Mouse (Mus musculus): ENCODE results near the gene Specc1. TPM values are rescaled to one million over a fixed set of nuclear protein-coding genes. Genes with fewer than 3 reads are reported as not detected.

Specc1 gene
- polyA plus RNA-seq, 1 experiment from 2014 or later: 13.4 TPM

GRCm38 (mm10) chr11:61982828-61983227 is 26.3 kb downstream of the Specc1 start:
- no peak overlapping the region for H3K27ac ChIP-seq (ENCODE audit: low read depth)
- H3K4me3 ChIP-seq (ENCODE audit: low read depth, low read length): no peak overlapping the region
- no peaks in the 10 kb centered on the region for H3K4me1 ChIP-seq (ENCODE audit: insufficient read depth)
- no peak overlapping the region for H3K9ac ChIP-seq
- no peak overlapping the region for H3K4me2 ChIP-seq
- H3K27me3 ChIP-seq (ENCODE audit: insufficient read depth, low read length): no peaks in the 10 kb centered on the region
- H3K36me3 ChIP-seq (ENCODE audit: insufficient read depth): no peaks in the 10 kb centered on the region
- DNase-seq: no peak
- no peak for TF ChIP-seq CTCF (IDR thresholded peaks at IDR 0.05; ENCODE audit: low read depth)
- 70% methylated on average over 9 of the region's 9 CpGs for WGBS
- no peaks in the 10 kb centered on the region for H3K9me3 ChIP-seq (ENCODE audit: low read depth, low read length)
- ATAC-seq (ENCODE audit: insufficient read depth): no peak

- DNase-seq: no peak
- no peaks in the 10 kb centered on the region for H3K9me3 ChIP-seq (ENCODE audit: low read depth, low read length)
- 77% methylated on average over 4 of the region's 4 CpGs for WGBS
These were observed 30.4 kb downstream of the Specc1 start for GRCm38 (mm10) chr11:61986939-61987338.

GRCm38 (mm10) chr11:61989647-61990046 is 33.1 kb downstream of the Specc1 start:
- TF ChIP-seq CTCF (IDR thresholded peaks at IDR 0.05; ENCODE audit: low read depth): no peak
- ATAC-seq (ENCODE audit: insufficient read depth) (no peak), DNase-seq (peak; percentile 75)
- 29% methylated on average over 9 of the region's 9 CpGs for WGBS
- Histone ChIP-seq H3K4me2 (no peak overlapping the region), H3K9ac (no peak overlapping the region), H3K27ac (ENCODE audit: low read depth) (no peak overlapping the region), H3K27me3 (ENCODE audit: insufficient read depth, low read length) (no peaks in the 10 kb centered on the region), H3K4me1 (ENCODE audit: insufficient read depth) (no peaks in the 10 kb centered on the region), H3K4me3 (ENCODE audit: low read depth, low read length) (no peak overlapping the region), H3K36me3 (ENCODE audit: insufficient read depth) (no peaks in the 10 kb centered on the region), H3K9me3 (ENCODE audit: low read depth, low read length) (no peaks in the 10 kb centered on the region)

More at GRCm38 (mm10) chr11:61986939-61987338, 30.4 kb downstream of the Specc1 start:
- TF ChIP-seq CTCF (IDR thresholded peaks at IDR 0.05; ENCODE audit: low read depth): no peak
- Histone ChIP-seq H3K36me3 (ENCODE audit: insufficient read depth) (no peaks in the 10 kb centered on the region), H3K27me3 (ENCODE audit: insufficient read depth, low read length) (no peaks in the 10 kb centered on the region), H3K4me3 (ENCODE audit: low read depth, low read length) (no peak overlapping the region), H3K4me1 (ENCODE audit: insufficient read depth) (no peaks in the 10 kb centered on the region), H3K9ac (no peak overlapping the region), H3K27ac (ENCODE audit: low read depth) (no peak overlapping the region), H3K4me2 (no peak overlapping the region)
- ATAC-seq (ENCODE audit: insufficient read depth): no peak

- Histone ChIP-seq H3K36me3 (ENCODE audit: insufficient read depth) (no peaks in the 10 kb centered on the region), H3K27me3 (ENCODE audit: insufficient read depth, low read length) (no peaks in the 10 kb centered on the region), H3K4me1 (ENCODE audit: insufficient read depth) (no peaks in the 10 kb centered on the region), H3K27ac (ENCODE audit: low read depth) (no peak overlapping the region), H3K9ac (no peak overlapping the region), H3K4me3 (ENCODE audit: low read depth, low read length) (no peak overlapping the region), H3K4me2 (no peak overlapping the region), H3K9me3 (ENCODE audit: low read depth, low read length) (no peaks in the 10 kb centered on the region)
- no peak for TF ChIP-seq CTCF (IDR thresholded peaks at IDR 0.05; ENCODE audit: low read depth)
- no peak for ATAC-seq (ENCODE audit: insufficient read depth)
- no peak for DNase-seq
- 66% methylated on average over 2 of the region's 2 CpGs for WGBS
These were observed 35.0 kb downstream of the Specc1 start for GRCm38 (mm10) chr11:61991576-61991975.

GRCm38 (mm10) chr11:61992671-61993285 is 36.2 kb downstream of the Specc1 start:
- H3K27ac ChIP-seq (ENCODE audit: low read depth): no peak overlapping the region
- no peak for ATAC-seq (ENCODE audit: insufficient read depth)
- H3K27me3 ChIP-seq (ENCODE audit: insufficient read depth, low read length): no peaks in the 10 kb centered on the region
- no peak overlapping the region for H3K4me3 ChIP-seq (ENCODE audit: low read depth, low read length)
- 89% methylated on average over 4 of the region's 4 CpGs for WGBS
- DNase-seq: no peak
- H3K9ac ChIP-seq: no peak overlapping the region
- H3K4me1 ChIP-seq (ENCODE audit: insufficient read depth): no peaks in the 10 kb centered on the region
- H3K4me2 ChIP-seq: no peak overlapping the region
- no peaks in the 10 kb centered on the region for H3K9me3 ChIP-seq (ENCODE audit: low read depth, low read length)
- no peak for TF ChIP-seq CTCF (IDR thresholded peaks at IDR 0.05; ENCODE audit: low read depth)
- no peaks in the 10 kb centered on the region for H3K36me3 ChIP-seq (ENCODE audit: insufficient read depth)

GRCm38 (mm10) chr11:61999501-61999900 is 42.9 kb downstream of the Specc1 start:
- Histone ChIP-seq H3K4me3 (ENCODE audit: low read depth, low read length) (no peak overlapping the region), H3K9ac (no peak overlapping the region), H3K36me3 (ENCODE audit: insufficient read depth) (no peaks in the 10 kb centered on the region), H3K27me3 (ENCODE audit: insufficient read depth, low read length) (no peaks in the 10 kb centered on the region), H3K4me1 (ENCODE audit: insufficient read depth) (no peaks in the 10 kb centered on the region), H3K27ac (ENCODE audit: low read depth) (no peak overlapping the region), H3K4me2 (no peak overlapping the region), H3K9me3 (ENCODE audit: low read depth, low read length) (no peaks in the 10 kb centered on the region)
- 71% methylated on average over 8 of the region's 8 CpGs for WGBS
- no peak for ATAC-seq (ENCODE audit: insufficient read depth)
- DNase-seq: no peak
- TF ChIP-seq CTCF (IDR thresholded peaks at IDR 0.05; ENCODE audit: low read depth): no peak

GRCm38 (mm10) chr11:62000099-62000498 is 43.5 kb downstream of the Specc1 start:
- Histone ChIP-seq H3K4me3 (ENCODE audit: low read depth, low read length) (no peak overlapping the region), H3K36me3 (ENCODE audit: insufficient read depth) (no peaks in the 10 kb centered on the region), H3K4me2 (no peak overlapping the region), H3K27me3 (ENCODE audit: insufficient read depth, low read length) (no peaks in the 10 kb centered on the region), H3K9me3 (ENCODE audit: low read depth, low read length) (no peaks in the 10 kb centered on the region), H3K27ac (ENCODE audit: low read depth) (no peak overlapping the region), H3K9ac (no peak overlapping the region), H3K4me1 (ENCODE audit: insufficient read depth) (no peaks in the 10 kb centered on the region)
- no peak for ATAC-seq (ENCODE audit: insufficient read depth)
- no peak for TF ChIP-seq CTCF (IDR thresholded peaks at IDR 0.05; ENCODE audit: low read depth)
- DNase-seq: no peak
- WGBS: 72% methylated on average over 12 of the region's 12 CpGs

All from lung, embryonic 14.5 days (tissue).